Mouse (Mus musculus): ENCODE results near the gene Anks3. TPM values are rescaled to one million over a fixed set of nuclear protein-coding genes. Genes with fewer than 3 reads are reported as not detected.

Gene Anks3
- polyA plus RNA-seq, 1 experiment from 2014 or later = 55.3 TPM

DNA sequence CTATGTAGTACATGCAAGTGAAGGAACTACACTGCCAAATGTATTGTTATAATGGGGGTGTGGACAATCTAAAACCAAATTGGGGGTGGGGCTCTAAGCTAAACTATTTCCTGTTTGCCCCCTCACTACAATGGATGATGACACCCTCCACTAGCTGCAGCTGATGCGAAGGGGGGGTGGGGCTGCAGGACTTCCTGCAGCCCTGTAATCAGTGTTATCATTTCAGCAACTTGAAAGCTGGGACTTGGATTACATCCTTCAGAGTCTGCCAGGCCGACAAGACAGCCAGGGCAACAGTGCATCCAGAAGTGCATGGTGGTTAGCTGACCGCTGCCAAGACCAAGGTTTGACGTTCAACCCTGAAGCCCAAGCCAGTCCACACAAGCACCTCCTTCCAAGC is 7.6 kb upstream of the Anks3 start:
- Histone ChIP-seq H3K27ac (ENCODE audit: low read length) (peak overlapping the region; percentile 55), H3K36me3 (ENCODE audit: control insufficient read depth, insufficient read depth, low read length) (no peaks in the 10 kb centered on the region), H3K9ac (ENCODE audit: low read length) (no peak overlapping the region), H3K4me1 (replicated peaks; ENCODE audit: control insufficient read depth, insufficient read depth, low read length) (0 out of 2 replicates have a peak, but pooled peaks cover 2% of the 10 kb centered on the region), H3K9me3 (ENCODE audit: control insufficient read depth, low read length) (no peaks in the 10 kb centered on the region), H3K4me3 (ENCODE audit: low read length) (no peak overlapping the region), H3K27me3 (ENCODE audit: control insufficient read depth, insufficient read depth, low read depth, low read length) (no peaks in the 10 kb centered on the region), H3K4me2 (ENCODE audit: low read depth, low read length) (no peak overlapping the region)
- ATAC-seq (ENCODE audit: low read depth) = peak; percentile 68
- WGBS = 52% methylated on average over 4 of the region's 4 CpGs

DNA sequence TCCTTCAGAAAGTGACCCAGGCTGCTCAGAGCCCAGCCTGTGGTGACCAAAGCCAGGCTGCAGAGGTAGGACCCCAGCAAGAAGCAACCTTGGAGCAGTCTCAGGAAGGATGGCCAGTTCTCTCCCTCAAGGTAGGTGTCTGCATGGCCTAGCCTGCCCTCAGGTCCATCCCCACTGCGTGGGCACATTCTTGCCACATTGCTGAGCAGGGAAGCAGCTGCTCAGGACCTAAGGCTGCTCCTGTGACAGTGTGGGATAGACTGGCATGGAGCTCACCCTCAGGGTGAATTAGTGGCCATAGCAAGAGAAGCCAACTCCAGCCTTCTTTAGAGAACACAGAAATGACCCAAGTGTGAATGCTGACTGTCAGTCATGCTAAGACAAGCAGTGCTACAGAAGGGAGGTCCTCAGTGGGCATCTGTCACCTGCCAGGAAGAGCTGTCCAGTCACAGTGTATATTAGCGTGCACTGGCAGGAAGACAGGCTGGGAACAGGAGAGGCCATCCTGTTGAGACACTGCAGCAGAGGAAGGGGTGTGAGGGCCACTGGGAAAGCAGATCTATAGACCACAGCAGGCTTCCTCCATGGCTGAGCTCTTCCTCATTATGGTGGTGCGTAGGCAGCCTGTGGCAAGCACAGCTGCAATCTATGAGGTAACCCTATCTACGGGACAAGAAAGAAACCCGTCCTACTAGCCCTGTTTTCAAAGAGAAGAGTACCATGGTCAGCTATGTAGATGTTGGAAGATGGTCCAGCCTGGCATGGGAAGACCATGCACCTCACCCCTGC is 5.2 kb upstream of the Anks3 start:
- Histone ChIP-seq H3K4me3 (ENCODE audit: low read length) (no peak overlapping the region), H3K9me3 (ENCODE audit: control insufficient read depth, low read length) (no peaks in the 10 kb centered on the region), H3K27me3 (ENCODE audit: control insufficient read depth, insufficient read depth, low read depth, low read length) (no peaks in the 10 kb centered on the region), H3K4me2 (ENCODE audit: low read depth, low read length) (no peak overlapping the region), H3K27ac (ENCODE audit: low read length) (peak overlapping the region; percentile 7), H3K36me3 (ENCODE audit: control insufficient read depth, insufficient read depth, low read length) (no peaks in the 10 kb centered on the region), H3K4me1 (replicated peaks; ENCODE audit: control insufficient read depth, insufficient read depth, low read length) (peaks cover 7% of the 10 kb centered on the region), H3K9ac (ENCODE audit: low read length) (no peak overlapping the region)
- ATAC-seq (ENCODE audit: low read depth) = peak; percentile 18; the same call in 1 of the 2 replicates
- WGBS = 71% methylated on average over 5 of the region's 5 CpGs

DNA sequence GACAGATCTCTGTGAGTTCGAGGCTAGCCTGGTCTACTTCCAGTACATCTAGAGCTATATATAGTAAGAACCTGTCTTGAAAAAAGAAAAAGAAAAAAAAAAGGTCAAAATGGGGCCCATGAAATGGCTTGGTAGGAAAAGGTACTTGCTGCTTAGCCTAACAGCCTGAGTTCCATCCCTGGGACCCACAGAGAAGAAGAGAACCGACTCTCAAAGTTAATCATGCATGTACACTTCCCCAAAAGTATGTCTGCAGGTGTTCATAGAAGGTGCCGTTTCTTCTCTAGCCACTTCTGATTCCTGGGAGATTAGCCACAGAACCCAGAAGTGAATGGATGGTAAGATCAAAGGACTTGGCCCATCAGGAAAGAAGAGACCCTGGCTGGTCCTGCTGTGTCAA is 4.4 kb upstream of the Anks3 start:
- Histone ChIP-seq H3K9me3 (ENCODE audit: control insufficient read depth, low read length) (no peaks in the 10 kb centered on the region), H3K36me3 (ENCODE audit: control insufficient read depth, insufficient read depth, low read length) (no peaks in the 10 kb centered on the region), H3K4me2 (ENCODE audit: low read depth, low read length) (no peak overlapping the region), H3K9ac (ENCODE audit: low read length) (no peak overlapping the region), H3K4me3 (ENCODE audit: low read length) (no peak overlapping the region), H3K27me3 (ENCODE audit: control insufficient read depth, insufficient read depth, low read depth, low read length) (no peaks in the 10 kb centered on the region), H3K4me1 (replicated peaks; ENCODE audit: control insufficient read depth, insufficient read depth, low read length) (peaks cover 8% of the 10 kb centered on the region), H3K27ac (ENCODE audit: low read length) (no peak overlapping the region)
- ATAC-seq (ENCODE audit: low read depth) = no peak
- 72% methylated on average over 3 of the region's 3 CpGs for WGBS

DNA sequence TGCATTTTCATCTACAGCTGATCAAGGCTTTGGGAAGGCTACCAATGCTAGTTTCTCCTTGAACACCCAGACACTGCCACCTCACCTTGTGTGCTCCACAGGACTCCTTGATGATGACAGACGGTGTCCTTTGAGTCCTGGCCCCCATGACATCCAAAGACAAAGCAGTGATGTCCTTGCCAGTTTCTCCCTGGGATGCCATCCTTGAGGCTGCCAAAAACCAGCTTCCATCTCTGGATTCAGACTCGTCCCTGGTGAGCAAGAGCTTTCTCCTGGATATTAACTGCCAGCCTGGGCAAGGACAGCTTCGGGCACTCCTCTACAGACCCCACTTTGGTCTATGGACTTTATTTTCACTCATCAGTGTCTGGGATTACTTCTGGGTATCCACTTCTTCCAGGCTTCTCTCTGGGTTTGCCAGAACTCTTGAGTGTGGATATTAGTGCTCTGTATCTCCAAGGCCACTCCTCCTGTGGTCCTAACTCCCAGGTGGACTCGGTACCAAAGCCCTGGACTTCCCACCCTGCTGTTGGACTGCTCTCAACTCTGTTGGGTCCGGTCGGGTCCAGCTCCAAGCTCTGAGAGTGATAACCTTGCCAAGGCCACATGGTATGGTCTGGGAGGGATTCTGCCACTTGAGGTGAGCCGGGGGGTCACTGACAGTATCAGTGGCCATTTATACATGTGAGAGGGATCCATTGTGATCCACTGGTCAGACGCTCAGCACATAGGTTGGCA is 1.6 kb upstream of the Anks3 start:
- Histone ChIP-seq H3K4me2 (ENCODE audit: low read depth, low read length) (no peak overlapping the region; the same call in 1 of the 2 replicates), H3K4me3 (ENCODE audit: low read length) (no peak overlapping the region), H3K36me3 (ENCODE audit: control insufficient read depth, insufficient read depth, low read length) (no peaks in the 10 kb centered on the region), H3K9ac (ENCODE audit: low read length) (no peak overlapping the region), H3K9me3 (ENCODE audit: control insufficient read depth, low read length) (no peaks in the 10 kb centered on the region), H3K4me1 (replicated peaks; ENCODE audit: control insufficient read depth, insufficient read depth, low read length) (peaks cover 12% of the 10 kb centered on the region), H3K27ac (ENCODE audit: low read length) (no peak overlapping the region), H3K27me3 (ENCODE audit: control insufficient read depth, insufficient read depth, low read depth, low read length) (no peaks in the 10 kb centered on the region)
- WGBS = 81% methylated on average over 8 of the region's 8 CpGs
- no peak for ATAC-seq (ENCODE audit: low read depth)

DNA sequence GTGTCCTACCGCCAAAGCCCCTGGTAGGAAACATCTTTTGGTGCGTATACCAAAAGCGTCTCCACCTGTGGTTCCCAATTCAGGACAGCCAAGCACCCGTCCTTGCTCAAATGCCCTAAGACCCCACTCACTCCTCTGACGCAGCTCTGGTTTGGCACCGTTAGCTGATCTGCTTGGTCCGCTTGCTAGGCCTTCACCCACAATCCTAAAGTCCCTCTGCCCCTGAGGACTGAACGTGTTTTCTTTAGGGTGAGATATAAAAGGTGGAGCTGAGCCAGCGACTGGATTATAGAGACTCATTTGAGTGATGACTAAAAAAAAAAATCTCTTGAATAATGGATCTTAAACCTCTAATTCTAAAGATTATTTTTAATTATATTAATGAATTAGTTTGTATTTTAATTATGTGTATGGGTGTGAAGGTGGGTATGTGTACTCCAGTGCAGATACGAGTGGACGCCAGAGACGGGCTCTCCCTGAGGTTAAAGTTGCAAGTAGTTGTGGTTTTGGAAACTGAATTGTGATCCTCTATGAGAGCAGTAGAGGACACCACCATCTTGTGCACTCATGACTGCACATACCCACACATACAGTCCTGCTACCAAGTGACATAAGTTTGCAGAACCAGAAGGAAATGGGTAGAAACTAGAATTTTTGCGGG is 856 bp upstream of the Anks3 start:
- peak; percentile 15 for ATAC-seq (ENCODE audit: low read depth)
- H3K9me3 ChIP-seq (ENCODE audit: control insufficient read depth, low read length) = no peaks in the 10 kb centered on the region
- H3K9ac ChIP-seq (ENCODE audit: low read length) = peak overlapping the region; percentile 84
- H3K4me3 ChIP-seq (ENCODE audit: low read length) = peak overlapping the region; percentile 91
- H3K4me2 ChIP-seq (ENCODE audit: low read depth, low read length) = peak overlapping the region; percentile 88
- H3K27me3 ChIP-seq (ENCODE audit: control insufficient read depth, insufficient read depth, low read depth, low read length) = no peaks in the 10 kb centered on the region
- peaks cover 12% of the 10 kb centered on the region for H3K4me1 ChIP-seq (replicated peaks; ENCODE audit: control insufficient read depth, insufficient read depth, low read length)
- WGBS = 22% methylated on average over 13 of the region's 13 CpGs
- H3K36me3 ChIP-seq (ENCODE audit: control insufficient read depth, insufficient read depth, low read length) = no peaks in the 10 kb centered on the region
- H3K27ac ChIP-seq (ENCODE audit: low read length) = peak overlapping the region; percentile 84

DNA sequence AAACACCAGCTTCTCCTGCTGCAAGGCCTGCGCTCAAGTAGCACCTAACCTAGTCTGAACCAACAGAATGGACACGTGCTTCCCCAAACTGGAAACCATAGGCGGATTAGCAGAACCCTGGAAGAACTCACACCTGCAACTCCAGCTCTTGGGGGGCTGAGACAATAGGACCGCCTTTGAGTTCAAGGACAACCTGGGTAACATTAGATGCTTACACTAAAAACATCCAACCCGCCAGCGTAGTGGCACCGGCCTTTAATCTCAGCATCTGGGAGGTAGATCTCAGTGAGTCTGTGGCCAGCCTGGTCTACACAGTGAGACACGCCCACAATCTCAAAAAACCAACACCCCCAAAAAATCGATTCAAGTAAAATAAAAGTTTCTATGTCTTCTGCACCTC is 659 bp downstream of the Anks3 start:
- Histone ChIP-seq H3K4me1 (replicated peaks; ENCODE audit: control insufficient read depth, insufficient read depth, low read length) (peaks cover 12% of the 10 kb centered on the region), H3K27ac (ENCODE audit: low read length) (no peak overlapping the region; the same call in 1 of the 2 replicates), H3K27me3 (ENCODE audit: control insufficient read depth, insufficient read depth, low read depth, low read length) (no peaks in the 10 kb centered on the region), H3K9ac (ENCODE audit: low read length) (peak overlapping the region; percentile 84), H3K9me3 (ENCODE audit: control insufficient read depth, low read length) (no peaks in the 10 kb centered on the region), H3K4me2 (ENCODE audit: low read depth, low read length) (peak overlapping the region; percentile 88), H3K36me3 (ENCODE audit: control insufficient read depth, insufficient read depth, low read length) (no peaks in the 10 kb centered on the region), H3K4me3 (ENCODE audit: low read length) (peak overlapping the region; percentile 91)
- WGBS = 35% methylated on average over 9 of the region's 9 CpGs
- no peak for ATAC-seq (ENCODE audit: low read depth)

DNA sequence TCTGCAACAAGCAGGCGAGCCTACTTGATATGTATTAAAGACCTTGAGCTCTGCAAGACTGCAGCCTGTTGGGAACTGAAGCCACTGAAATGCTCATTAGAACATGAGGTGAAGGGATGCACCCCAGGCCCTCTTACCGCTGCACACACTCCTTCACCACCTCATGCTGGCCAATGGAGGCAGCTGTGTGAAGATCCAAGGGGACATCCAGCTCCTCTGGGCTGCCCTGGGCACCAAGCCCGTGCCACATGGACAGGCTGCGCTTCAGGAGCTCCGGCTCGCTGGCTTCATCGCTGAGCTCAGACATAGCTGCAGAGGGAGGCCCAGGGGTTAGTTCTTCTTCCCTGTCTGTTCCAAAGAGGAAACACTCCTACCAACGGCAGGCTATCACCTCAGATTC is 3.7 kb downstream of the Anks3 start:
- Histone ChIP-seq H3K27ac (ENCODE audit: low read length) (no peak overlapping the region), H3K36me3 (ENCODE audit: control insufficient read depth, insufficient read depth, low read length) (peaks cover 5% of the 10 kb centered on the region; the same call in 1 of the 2 replicates), H3K9me3 (ENCODE audit: control insufficient read depth, low read length) (no peaks in the 10 kb centered on the region), H3K4me3 (ENCODE audit: low read length) (no peak overlapping the region), H3K27me3 (ENCODE audit: control insufficient read depth, insufficient read depth, low read depth, low read length) (no peaks in the 10 kb centered on the region), H3K4me1 (replicated peaks; ENCODE audit: control insufficient read depth, insufficient read depth, low read length) (peaks cover 11% of the 10 kb centered on the region), H3K9ac (ENCODE audit: low read length) (no peak overlapping the region), H3K4me2 (ENCODE audit: low read depth, low read length) (no peak overlapping the region)
- WGBS = 90% methylated on average over 8 of the region's 8 CpGs
- no peak for ATAC-seq (ENCODE audit: low read depth)

DNA sequence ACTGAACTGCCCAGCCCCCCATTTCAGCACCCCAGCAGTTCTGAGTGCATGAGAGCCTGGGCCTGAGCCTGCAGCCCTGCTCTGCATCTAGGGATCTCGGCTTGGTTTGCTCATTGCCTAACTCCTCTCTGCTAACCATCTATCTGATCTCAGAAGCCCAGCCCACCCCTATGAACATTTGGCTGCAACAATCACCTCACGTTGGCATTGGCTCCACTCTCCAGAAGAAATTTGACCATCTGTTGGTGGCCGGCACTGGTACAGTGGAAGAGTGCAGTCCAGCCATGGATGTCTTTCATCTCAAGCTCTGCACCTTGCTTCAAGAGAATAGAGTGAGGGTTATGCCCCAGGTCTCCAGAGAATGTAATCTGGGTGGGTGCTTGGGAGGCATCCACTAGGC is 6.6 kb downstream of the Anks3 start:
- Histone ChIP-seq H3K9me3 (ENCODE audit: control insufficient read depth, low read length) (no peaks in the 10 kb centered on the region), H3K27me3 (ENCODE audit: control insufficient read depth, insufficient read depth, low read depth, low read length) (no peaks in the 10 kb centered on the region), H3K4me1 (replicated peaks; ENCODE audit: control insufficient read depth, insufficient read depth, low read length) (no peaks in the 10 kb centered on the region; the same call in 1 of the 2 replicates), H3K4me2 (ENCODE audit: low read depth, low read length) (no peak overlapping the region), H3K36me3 (ENCODE audit: control insufficient read depth, insufficient read depth, low read length) (peaks cover 21% of the 10 kb centered on the region), H3K4me3 (ENCODE audit: low read length) (no peak overlapping the region), H3K9ac (ENCODE audit: low read length) (no peak overlapping the region), H3K27ac (ENCODE audit: low read length) (no peak overlapping the region)
- no peak for ATAC-seq (ENCODE audit: low read depth)
- 93% methylated on average over 3 of the region's 3 CpGs for WGBS

DNA sequence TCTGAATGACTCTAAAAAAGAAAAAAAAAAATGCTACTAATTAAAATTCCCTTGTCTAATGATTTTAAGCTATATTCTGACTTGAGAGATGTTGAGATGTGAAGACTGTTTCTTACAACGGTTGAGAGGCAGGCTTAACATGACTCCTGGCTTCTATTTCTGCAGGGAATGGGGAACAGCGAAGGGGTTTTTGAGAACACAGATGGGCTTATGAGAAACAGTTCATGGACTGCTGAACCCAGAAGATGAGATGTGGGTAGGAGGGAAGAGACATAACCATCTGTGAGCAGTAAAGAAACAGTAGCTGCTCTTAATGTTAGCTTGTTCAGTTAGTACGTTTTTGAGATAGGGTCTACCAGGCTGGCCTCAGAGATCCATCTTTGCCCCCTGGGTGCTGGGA is 7.4 kb downstream of the Anks3 start:
- Histone ChIP-seq H3K36me3 (ENCODE audit: control insufficient read depth, insufficient read depth, low read length) (peaks cover 24% of the 10 kb centered on the region), H3K9me3 (ENCODE audit: control insufficient read depth, low read length) (no peaks in the 10 kb centered on the region), H3K4me3 (ENCODE audit: low read length) (no peak overlapping the region), H3K4me1 (replicated peaks; ENCODE audit: control insufficient read depth, insufficient read depth, low read length) (no peaks in the 10 kb centered on the region), H3K9ac (ENCODE audit: low read length) (no peak overlapping the region), H3K27me3 (ENCODE audit: control insufficient read depth, insufficient read depth, low read depth, low read length) (no peaks in the 10 kb centered on the region), H3K4me2 (ENCODE audit: low read depth, low read length) (no peak overlapping the region), H3K27ac (ENCODE audit: low read length) (no peak overlapping the region)
- WGBS = 88% methylated on average over 3 of the region's 3 CpGs
- no peak for ATAC-seq (ENCODE audit: low read depth)

Measured in lung, embryonic 16.5 days (tissue).